Mouse (Mus musculus) left cerebral cortex, postnatal 25 days (tissue): ENCODE measurements around the gene Gpd1l. TPM values are rescaled to one million over a fixed set of nuclear protein-coding genes. Genes with fewer than 3 reads are reported as not detected.

Experiments used
- DNase-seq, 2 experiments: peaks; one replicate each; pipeline ENCODE4 v3.0.0; 2022; ENCODE audit warnings: low spot score in 2 of 2, mixed read lengths in 1 of 2
- intact Hi-C: fragments of 180-260 bp; cut with DNase I; formaldehyde crosslinking; loops from one replicate; pipeline ENCODE4 v1.15.1; 2025
- total RNA-seq, 2 experiments: library from RNA; stranded (reverse); gene quantifications; 2 replicates each; pipeline ENCODE4 v1.2.3; 2021

Gpd1l gene
- total RNA-seq, 2 experiments from 2014 or later, result 87.2 to 91.9 TPM

DNA sequence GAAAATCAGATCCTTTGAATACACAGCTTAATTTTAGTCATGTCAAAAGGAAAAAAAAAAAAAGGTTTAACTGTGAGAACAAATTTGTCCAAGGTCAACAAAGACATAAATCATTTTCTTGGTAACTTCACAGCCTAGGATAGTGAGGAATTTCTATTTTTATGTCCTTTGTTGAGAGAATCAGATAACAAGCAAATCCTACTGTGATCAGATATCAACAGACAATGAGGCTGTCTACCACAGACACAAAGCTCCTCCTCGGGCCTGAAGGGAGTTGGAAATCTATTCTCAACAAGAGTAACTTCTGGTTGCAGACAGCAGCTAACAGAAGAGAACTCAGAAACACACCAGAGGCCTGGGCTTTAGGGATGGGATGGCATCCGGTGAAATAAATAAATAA, 51.8 kb downstream of the Gpd1l start:
- intact Hi-C loops, result no loop called here
- DNase-seq, result no peak

DNA sequence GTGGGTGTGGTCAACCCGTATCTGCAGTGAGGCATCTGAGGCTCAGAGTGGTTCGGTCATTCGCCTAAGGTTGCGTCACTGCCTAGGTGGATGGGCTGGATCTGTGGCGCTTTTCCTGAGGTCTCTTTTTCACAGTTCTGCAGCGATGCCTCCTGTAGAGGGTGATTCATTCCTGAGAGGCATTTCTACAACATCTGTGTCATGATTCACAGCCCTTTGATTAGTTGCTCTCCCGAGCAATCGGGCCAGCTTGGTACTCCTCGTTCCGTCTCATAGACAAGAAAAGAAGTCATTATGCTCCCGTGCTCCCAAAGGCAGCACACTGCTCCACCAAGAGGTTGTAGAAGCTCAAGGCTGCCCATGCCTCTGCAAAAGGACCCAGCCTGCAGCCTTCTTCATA, 78.5 kb downstream of the Gpd1l start:
- intact Hi-C loops, result no loop called here
- peak; percentile 54 to 78 for DNase-seq

DNA sequence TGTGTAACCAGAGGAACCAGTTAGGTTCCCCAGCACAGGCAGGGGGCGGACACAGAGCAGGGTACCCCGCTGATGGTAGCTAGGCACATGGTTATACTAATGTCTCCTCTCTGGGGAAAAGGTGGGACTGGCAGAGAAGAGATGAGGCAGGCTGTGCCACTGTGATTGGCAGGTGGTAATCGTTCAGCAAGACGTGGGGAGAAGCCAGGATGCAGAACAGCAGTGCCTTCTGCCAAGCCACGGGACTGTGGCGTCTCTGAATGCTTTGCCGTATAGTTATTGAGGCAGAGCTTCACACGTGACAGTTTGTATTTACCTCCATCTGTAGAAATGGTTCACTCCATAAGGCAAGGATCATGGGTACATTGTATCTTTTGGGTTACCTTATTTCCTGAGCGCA, 79.1 kb downstream of the Gpd1l start:
- DNase-seq, result peak in 1 of 2 experiments; percentile 3

DNA sequence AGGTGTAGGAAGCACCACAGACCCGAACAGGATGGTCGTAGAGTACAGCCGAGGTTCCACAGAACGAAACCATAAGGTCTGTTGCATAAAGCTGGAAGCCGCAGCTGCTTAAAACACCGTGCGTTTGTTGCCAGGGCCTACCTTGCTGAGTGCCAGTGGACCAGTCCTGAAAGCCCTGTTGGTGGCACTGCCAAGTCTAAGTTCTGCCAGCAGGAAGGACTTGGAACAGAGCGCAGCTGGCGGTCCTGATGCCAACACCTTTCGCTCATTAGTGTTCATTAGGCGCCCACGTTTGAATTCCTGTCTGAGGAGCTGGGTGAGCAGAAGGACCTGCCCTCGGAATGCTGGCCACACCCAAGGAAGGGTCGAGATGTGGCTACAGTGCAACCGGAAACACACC, 80.5 kb downstream of the Gpd1l start:
- intact Hi-C loops, result no loop called here
- no peak for DNase-seq

More for the DNA sequence above, 79.1 kb downstream of the Gpd1l start:
- intact Hi-C loops, result no loop called here

DNA sequence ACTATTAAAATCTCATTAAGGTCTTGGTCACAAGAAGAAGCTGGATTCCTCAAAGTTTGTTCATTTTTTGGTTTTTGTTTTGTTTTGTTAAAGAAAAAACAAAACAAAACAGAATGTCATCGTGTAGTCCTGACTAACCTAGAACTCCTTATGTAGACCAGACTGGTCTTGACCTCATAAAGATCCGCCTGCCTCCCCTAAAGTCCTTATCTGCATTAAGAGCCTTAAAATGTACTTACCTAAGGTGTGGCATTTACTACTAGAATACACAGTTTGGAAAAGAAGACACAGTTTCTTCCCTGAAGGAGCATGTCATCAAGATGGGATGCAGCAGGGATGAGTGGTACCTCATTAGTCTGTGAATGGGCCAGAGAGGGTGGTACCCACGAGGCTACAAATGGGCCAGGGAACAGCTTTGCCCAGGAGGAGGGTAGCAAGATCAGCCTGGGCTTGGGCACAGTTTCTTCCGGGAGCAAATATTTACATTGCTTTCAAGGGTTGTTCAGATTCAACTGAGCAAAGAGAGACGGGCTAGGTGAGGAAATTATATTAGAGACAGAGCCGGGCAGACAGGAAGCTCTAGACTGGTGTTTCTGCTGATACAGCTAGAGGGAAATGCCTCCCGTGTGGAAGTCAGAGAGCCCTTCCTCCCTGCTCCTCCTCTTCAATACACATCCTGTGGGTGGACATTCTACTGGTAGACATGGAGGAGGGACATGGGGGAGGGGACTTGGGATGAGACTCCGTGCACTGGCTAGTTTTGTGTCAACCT, 82.2 kb downstream of the Gpd1l start:
- intact Hi-C loops, result no loop called here
- no peak for DNase-seq

Other genes starting within 250 kb of the Gpd1l start
- 10 to 100 TPM; 90.1 to 93.7 TPM for gene Dync1li1, start 245.2 kb downstream of the Gpd1l start, total RNA-seq
- gene Cmtm6, start 202.9 kb downstream of the Gpd1l start, total RNA-seq, result 10 to 100 TPM; 22.9 to 23.7 TPM
- gene Cmtm7, start 152.1 kb downstream of the Gpd1l start, total RNA-seq, result 1 to 10 TPM; 4.9 to 5.0 TPM
- 1 to 10 TPM; 2.2 to 2.5 TPM for gene Cmtm8, start 89.8 kb downstream of the Gpd1l start, total RNA-seq
- gene Osbpl10, start 44.6 kb upstream of the Gpd1l start, total RNA-seq, result 10 to 100 TPM; 46.4 to 54.6 TPM
- gene Rps27rt, start 48.8 kb upstream of the Gpd1l start, total RNA-seq, result 10 to 100 TPM; 21.8 to 24.8 TPM